Mouse (Mus musculus): ENCODE results near the gene Cbln1. TPM values are rescaled to one million over a fixed set of nuclear protein-coding genes. Genes with fewer than 3 reads are reported as not detected.

Gene Cbln1
- polyA plus RNA-seq (2011; ENCODE audit: insufficient read depth, insufficient read length, low read depth, missing spikeins): 2.1 and 2.7 TPM in 2 replicates

- Histone ChIP-seq H3K27ac (ENCODE audit: insufficient read depth, low read length) (no peak within 1 kb of the TSS), H3K36me3 (ENCODE audit: control insufficient read depth, insufficient read depth, low read length, poor library complexity, severe bottlenecking) (no peaks in the 10 kb centered on the region), H3K9ac (ENCODE audit: low read depth, poor library complexity, severe bottlenecking) (peak within 1 kb of the TSS; percentile 76), H3K4me1 (ENCODE audit: control insufficient read depth, insufficient read depth, low read length) (no peaks in the 10 kb centered on the region), H3K27me3 (ENCODE audit: control insufficient read depth, insufficient read depth, low read length, poor library complexity, severe bottlenecking) (peaks cover 41% of the 10 kb centered on the region), H3K4me3 (ENCODE audit: low read depth, low read length) (peak within 1 kb of the TSS; percentile 82), H3K9me3 (replicated peaks; ENCODE audit: control insufficient read depth, insufficient read depth, low read length, poor library complexity, severe bottlenecking) (no peaks in the 10 kb centered on the region)
- TF ChIP-seq POLR2A (IDR thresholded peaks at IDR 0.05; ENCODE audit: insufficient read depth, low read length): no peak
- no peak for TF ChIP-seq EP300 (IDR thresholded peaks at IDR 0.05; ENCODE audit: insufficient read depth, low read depth, low read length)
- TF ChIP-seq CTCF (IDR thresholded peaks at IDR 0.05; ENCODE audit: low read depth, low read length): peak; percentile 46
These were observed at the start of gene Cbln1 for GRCm38 (mm10) chr8:87472271-87473236. Gene Cbln1 (minus strand): TSS chr8:87472609.

GRCm38 (mm10) chr8:87517132-87517531, 44.7 kb upstream of the Cbln1 start:
- Histone ChIP-seq H3K27me3 (ENCODE audit: control insufficient read depth, insufficient read depth, low read length, poor library complexity, severe bottlenecking) (no peaks in the 10 kb centered on the region), H3K36me3 (ENCODE audit: control insufficient read depth, insufficient read depth, low read length, poor library complexity, severe bottlenecking) (no peaks in the 10 kb centered on the region), H3K27ac (ENCODE audit: insufficient read depth, low read length) (no peak overlapping the region), H3K4me1 (ENCODE audit: control insufficient read depth, insufficient read depth, low read length) (no peaks in the 10 kb centered on the region), H3K9ac (ENCODE audit: low read depth, poor library complexity, severe bottlenecking) (no peak overlapping the region), H3K9me3 (replicated peaks; ENCODE audit: control insufficient read depth, insufficient read depth, low read length, poor library complexity, severe bottlenecking) (no peaks in the 10 kb centered on the region), H3K4me3 (ENCODE audit: low read depth, low read length) (no peak overlapping the region)
- no peak for TF ChIP-seq CTCF (IDR thresholded peaks at IDR 0.05; ENCODE audit: low read depth, low read length)
- no peak for TF ChIP-seq POLR2A (IDR thresholded peaks at IDR 0.05; ENCODE audit: insufficient read depth, low read length)

GRCm38 (mm10) chr8:87513796-87514195, 41.4 kb upstream of the Cbln1 start:
- H3K9ac ChIP-seq (ENCODE audit: low read depth, poor library complexity, severe bottlenecking): no peak overlapping the region
- no peak overlapping the region for H3K27ac ChIP-seq (ENCODE audit: insufficient read depth, low read length)
- TF ChIP-seq POLR2A (IDR thresholded peaks at IDR 0.05; ENCODE audit: insufficient read depth, low read length) (no peak), CTCF (IDR thresholded peaks at IDR 0.05; ENCODE audit: low read depth, low read length) (no peak), EP300 (IDR thresholded peaks at IDR 0.05; ENCODE audit: insufficient read depth, low read depth, low read length) (no peak)
- H3K4me1 ChIP-seq (ENCODE audit: control insufficient read depth, insufficient read depth, low read length): no peaks in the 10 kb centered on the region
- no peaks in the 10 kb centered on the region for H3K9me3 ChIP-seq (replicated peaks; ENCODE audit: control insufficient read depth, insufficient read depth, low read length, poor library complexity, severe bottlenecking)
- H3K27me3 ChIP-seq (ENCODE audit: control insufficient read depth, insufficient read depth, low read length, poor library complexity, severe bottlenecking): no peaks in the 10 kb centered on the region
- no peak overlapping the region for H3K4me3 ChIP-seq (ENCODE audit: low read depth, low read length)
- no peaks in the 10 kb centered on the region for H3K36me3 ChIP-seq (ENCODE audit: control insufficient read depth, insufficient read depth, low read length, poor library complexity, severe bottlenecking)

- Histone ChIP-seq H3K9ac (ENCODE audit: low read depth, poor library complexity, severe bottlenecking) (no peak overlapping the region), H3K27ac (ENCODE audit: insufficient read depth, low read length) (no peak overlapping the region)
- TF ChIP-seq POLR2A (IDR thresholded peaks at IDR 0.05; ENCODE audit: insufficient read depth, low read length): no peak
- TF ChIP-seq EP300 (IDR thresholded peaks at IDR 0.05; ENCODE audit: insufficient read depth, low read depth, low read length): no peak
- TF ChIP-seq CTCF (IDR thresholded peaks at IDR 0.05; ENCODE audit: low read depth, low read length): no peak
These were observed 40.9 kb upstream of the Cbln1 start for GRCm38 (mm10) chr8:87513350-87513749.

GRCm38 (mm10) chr8:87512636-87513035, 40.2 kb upstream of the Cbln1 start:
- H3K4me1 ChIP-seq (ENCODE audit: control insufficient read depth, insufficient read depth, low read length): no peaks in the 10 kb centered on the region
- H3K27me3 ChIP-seq (ENCODE audit: control insufficient read depth, insufficient read depth, low read length, poor library complexity, severe bottlenecking): no peaks in the 10 kb centered on the region
- no peak overlapping the region for H3K27ac ChIP-seq (ENCODE audit: insufficient read depth, low read length)
- no peaks in the 10 kb centered on the region for H3K9me3 ChIP-seq (replicated peaks; ENCODE audit: control insufficient read depth, insufficient read depth, low read length, poor library complexity, severe bottlenecking)
- H3K9ac ChIP-seq (ENCODE audit: low read depth, poor library complexity, severe bottlenecking): no peak overlapping the region
- H3K4me3 ChIP-seq (ENCODE audit: low read depth, low read length): no peak overlapping the region
- no peaks in the 10 kb centered on the region for H3K36me3 ChIP-seq (ENCODE audit: control insufficient read depth, insufficient read depth, low read length, poor library complexity, severe bottlenecking)
- TF ChIP-seq POLR2A (IDR thresholded peaks at IDR 0.05; ENCODE audit: insufficient read depth, low read length) (no peak), CTCF (IDR thresholded peaks at IDR 0.05; ENCODE audit: low read depth, low read length) (no peak), EP300 (IDR thresholded peaks at IDR 0.05; ENCODE audit: insufficient read depth, low read depth, low read length) (no peak)

More at GRCm38 (mm10) chr8:87513350-87513749, 40.9 kb upstream of the Cbln1 start:
- no peaks in the 10 kb centered on the region for H3K36me3 ChIP-seq (ENCODE audit: control insufficient read depth, insufficient read depth, low read length, poor library complexity, severe bottlenecking)
- H3K27me3 ChIP-seq (ENCODE audit: control insufficient read depth, insufficient read depth, low read length, poor library complexity, severe bottlenecking): no peaks in the 10 kb centered on the region
- no peaks in the 10 kb centered on the region for H3K9me3 ChIP-seq (replicated peaks; ENCODE audit: control insufficient read depth, insufficient read depth, low read length, poor library complexity, severe bottlenecking)
- no peaks in the 10 kb centered on the region for H3K4me1 ChIP-seq (ENCODE audit: control insufficient read depth, insufficient read depth, low read length)
- H3K4me3 ChIP-seq (ENCODE audit: low read depth, low read length): no peak overlapping the region

- Histone ChIP-seq H3K9ac (ENCODE audit: low read depth, poor library complexity, severe bottlenecking) (no peak overlapping the region), H3K27ac (ENCODE audit: insufficient read depth, low read length) (no peak overlapping the region), H3K4me3 (ENCODE audit: low read depth, low read length) (no peak overlapping the region), H3K27me3 (ENCODE audit: control insufficient read depth, insufficient read depth, low read length, poor library complexity, severe bottlenecking) (no peaks in the 10 kb centered on the region), H3K4me1 (ENCODE audit: control insufficient read depth, insufficient read depth, low read length) (no peaks in the 10 kb centered on the region), H3K9me3 (replicated peaks; ENCODE audit: control insufficient read depth, insufficient read depth, low read length, poor library complexity, severe bottlenecking) (no peaks in the 10 kb centered on the region), H3K36me3 (ENCODE audit: control insufficient read depth, insufficient read depth, low read length, poor library complexity, severe bottlenecking) (no peaks in the 10 kb centered on the region)
- no peak for TF ChIP-seq CTCF (IDR thresholded peaks at IDR 0.05; ENCODE audit: low read depth, low read length)
- no peak for TF ChIP-seq EP300 (IDR thresholded peaks at IDR 0.05; ENCODE audit: insufficient read depth, low read depth, low read length)
- no peak for TF ChIP-seq POLR2A (IDR thresholded peaks at IDR 0.05; ENCODE audit: insufficient read depth, low read length)
These were observed 34.6 kb upstream of the Cbln1 start for GRCm38 (mm10) chr8:87507046-87507445.

Measured in ES-Bruce4 (cell line).